Comparison of ENCODE assay signal across 24 mouse cellular contexts in the genomic region with DNA sequence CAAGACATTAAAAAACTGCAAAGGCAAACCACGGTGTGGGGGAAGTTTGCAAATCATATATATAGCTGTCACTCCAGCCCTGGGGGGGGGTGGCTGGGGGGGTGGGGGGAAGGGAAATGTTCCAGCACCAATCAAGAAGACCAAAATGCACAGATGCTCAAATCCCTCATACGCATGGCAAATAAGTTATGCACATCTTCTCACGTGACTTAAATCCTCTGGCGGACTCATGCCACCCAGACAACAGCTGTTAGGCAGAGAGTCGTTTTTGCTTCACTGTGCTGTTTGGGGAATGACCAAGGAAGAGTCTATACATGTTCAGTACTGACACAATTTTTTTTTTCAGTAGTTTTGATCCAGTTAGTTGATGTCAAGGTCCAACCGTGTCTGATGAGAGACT. TPM values are rescaled to one million over a fixed set of nuclear protein-coding genes. Genes with fewer than 3 reads are reported as not detected.
A peak's percentile ranks its signal among the peaks of the same experiment; 100 is the strongest.
DNase-seq lines count a peak whose midpoint lies in the region; ATAC-seq and TF ChIP-seq lines count a peak whose summit lies in the region.
"Had no signal": no experiment of that assay in that cellular context is flagged by ENCODE, and none has a peak within 500 bp of the region (broad histone marks: within the 10 kb centered on the region; RNA-seq: fewer than 3 reads in every experiment).

No protein-coding gene starts in this region.

- no peaks in the 10 kb centered on the region for H3K27me3 ChIP-seq in forebrain, postnatal 0 days (ENCODE audit: insufficient read depth, low read length)
- H3K27me3 ChIP-seq in forebrain, embryonic 12.5 days, result no peaks in the 10 kb centered on the region
- no peaks in the 10 kb centered on the region for H3K27me3 ChIP-seq in hindbrain, postnatal 0 days (ENCODE audit: insufficient read depth, low read length)
- H3K27me3 ChIP-seq in hindbrain, embryonic 10.5 days (ENCODE audit: insufficient read depth, poor library complexity, severe bottlenecking), result no peaks in the 10 kb centered on the region
- no peaks in the 10 kb centered on the region for H3K27me3 ChIP-seq in splenic B cell, adult 2 months (ENCODE audit: control insufficient read depth, insufficient read depth, low read length, poor library complexity, severe bottlenecking)
- H3K27me3 ChIP-seq: embryonic facial prominence, embryonic 15.5 days; heart, embryonic 15.5 days; Patski had no signal

- H3K9me3 ChIP-seq in forebrain, postnatal 0 days (ENCODE audit: low read length), result no peaks in the 10 kb centered on the region
- H3K9me3 ChIP-seq in forebrain, embryonic 12.5 days, result no peaks in the 10 kb centered on the region
- H3K9me3 ChIP-seq in hindbrain, postnatal 0 days (ENCODE audit: low read length), result no peaks in the 10 kb centered on the region
- no peaks in the 10 kb centered on the region for H3K9me3 ChIP-seq in hindbrain, embryonic 10.5 days
- H3K9me3 ChIP-seq: embryonic facial prominence, embryonic 15.5 days; forebrain, embryonic 10.5 days; heart, embryonic 15.5 days had no signal

- no peaks in the 10 kb centered on the region for H3K36me3 ChIP-seq in forebrain, postnatal 0 days (ENCODE audit: insufficient read depth)
- no peaks in the 10 kb centered on the region for H3K36me3 ChIP-seq in forebrain, embryonic 12.5 days (replicated peaks)
- H3K36me3 ChIP-seq in hindbrain, postnatal 0 days (ENCODE audit: insufficient read depth, low read length), result no peaks in the 10 kb centered on the region
- no peaks in the 10 kb centered on the region for H3K36me3 ChIP-seq in hindbrain, embryonic 10.5 days
- no peaks in the 10 kb centered on the region for H3K36me3 ChIP-seq in splenic B cell, adult 2 months (ENCODE audit: control insufficient read depth, insufficient read depth, low read length, poor library complexity, severe bottlenecking)
- H3K36me3 ChIP-seq: embryonic facial prominence, embryonic 15.5 days; forebrain, embryonic 10.5 days; heart, embryonic 15.5 days had no signal

- H3K9ac ChIP-seq in forebrain, postnatal 0 days, result no peak overlapping the region
- H3K9ac ChIP-seq in forebrain, embryonic 12.5 days, result no peak overlapping the region
- no peak overlapping the region for H3K9ac ChIP-seq in hindbrain, postnatal 0 days (replicated peaks; ENCODE audit: low read length)
- H3K9ac ChIP-seq: embryonic facial prominence, embryonic 15.5 days; heart, embryonic 15.5 days had no signal

- 71% methylated on average over 6 of the region's 6 CpGs for WGBS in forebrain, postnatal 0 days
- 82% methylated on average over 6 of the region's 6 CpGs for WGBS in forebrain, embryonic 12.5 days
- WGBS in hindbrain, postnatal 0 days, result 59% methylated on average over 6 of the region's 6 CpGs
- WGBS in hindbrain, embryonic 10.5 days, result 80% methylated on average over 6 of the region's 6 CpGs

- no peak for TF ChIP-seq CTCF in forebrain, postnatal 0 days (IDR thresholded peaks at IDR 0.05; ENCODE audit: low read depth)
- TF ChIP-seq CTCF in hindbrain, postnatal 0 days (IDR thresholded peaks at IDR 0.05; ENCODE audit: low read depth), result no peak

- no peak overlapping the region for H3K4me2 ChIP-seq in forebrain, postnatal 0 days (ENCODE audit: low read depth)
- no peak overlapping the region for H3K4me2 ChIP-seq in forebrain, embryonic 12.5 days
- H3K4me2 ChIP-seq in hindbrain, postnatal 0 days (ENCODE audit: low read depth, low read length), result no peak overlapping the region
- H3K4me2 ChIP-seq: embryonic facial prominence, embryonic 15.5 days; heart, embryonic 11.5 days; heart, embryonic 15.5 days had no signal

- H3K4me3 ChIP-seq in forebrain, postnatal 0 days (ENCODE audit: low read depth, low read length), result no peak overlapping the region
- no peak overlapping the region for H3K4me3 ChIP-seq in forebrain, embryonic 12.5 days (replicated peaks)
- no peak overlapping the region for H3K4me3 ChIP-seq in hindbrain, postnatal 0 days (ENCODE audit: low read length)
- no peak overlapping the region for H3K4me3 ChIP-seq in hindbrain, embryonic 10.5 days
- H3K4me3 ChIP-seq: embryonic facial prominence, embryonic 15.5 days; erythroblast, embryonic 14.5 days; forebrain, embryonic 10.5 days; heart, embryonic 15.5 days had no signal

- H3K4me1 ChIP-seq in forebrain, postnatal 0 days (ENCODE audit: insufficient read depth), result no peaks in the 10 kb centered on the region
- peaks cover 9% of the 10 kb centered on the region for H3K4me1 ChIP-seq in forebrain, embryonic 12.5 days
- H3K4me1 ChIP-seq in hindbrain, postnatal 0 days (ENCODE audit: insufficient read depth, low read length), result peaks cover 8% of the 10 kb centered on the region
- H3K4me1 ChIP-seq in hindbrain, embryonic 10.5 days (replicated peaks), result peaks cover 9% of the 10 kb centered on the region
- H3K4me1 ChIP-seq: embryonic facial prominence, embryonic 15.5 days; heart, embryonic 15.5 days had no signal

- no peak for DNase-seq in forebrain, postnatal 0 days
- DNase-seq in hindbrain, postnatal 0 days (ENCODE audit: low spot score), result peak; percentile 46
- DNase-seq in hindbrain, embryonic 10.5 days (ENCODE audit: low spot score), result no peak
- peak; percentile 51 for DNase-seq in brain, adult 2 months (ENCODE audit: low read depth, low spot score)
- peak; percentile 28 for DNase-seq in splenic B cell, adult 2 months (ENCODE audit: low read depth, low spot score)
- DNase-seq in heart, adult 8-10 months (ENCODE audit: low spot score), result no peak
- no peak for DNase-seq in urinary bladder, adult 2 months (ENCODE audit: low spot score)
- DNase-seq: adrenal gland, postnatal 14 days; cerebellum, adult 18-20 months; cerebellum, adult 9-11 months; cerebellum, postnatal 36 days; gastrocnemius, postnatal 36 days; heart, adult 18-20 months; heart, postnatal 14 days had no signal

- no peak overlapping the region for H3K27ac ChIP-seq in forebrain, postnatal 0 days (ENCODE audit: low read depth, low read length)
- H3K27ac ChIP-seq in forebrain, embryonic 12.5 days, result no peak overlapping the region
- H3K27ac ChIP-seq in hindbrain, postnatal 0 days, result no peak overlapping the region
- H3K27ac ChIP-seq in hindbrain, embryonic 10.5 days, result no peak overlapping the region
- H3K27ac ChIP-seq: embryonic facial prominence, embryonic 15.5 days; forebrain, embryonic 10.5 days; heart, embryonic 15.5 days had no signal

- ATAC-seq in forebrain, postnatal 0 days, result peak; percentile 38
- no peak for ATAC-seq in forebrain, embryonic 12.5 days (ENCODE audit: low FRiP score)
- ATAC-seq in hindbrain, postnatal 0 days, result no peak
- ATAC-seq: activated CD4-positive, CD25-positive, alpha-beta regulatory T cell, adult 4 months; forebrain, embryonic 16.5 days; intestine, postnatal 0 days; Patski had no signal

RNA-seq across cellular contexts. Expression of gene Epb41l4b, which starts 37.9 kb away (rescaled TPM):
- 4.2 and 6.2 TPM in 2 replicates for total RNA-seq in forebrain, postnatal 0 days (2014; rRNA removed)
- 0.96 and 1.8 TPM in 2 replicates for polyA plus RNA-seq in forebrain, postnatal 0 days (2015; fragmentation: Nextera tagmentation; extraction: Ambion mirVana)
- 0.54 and 0.64 TPM in 2 replicates for polyA plus RNA-seq in forebrain, embryonic 12.5 days (2016; fragmentation: Nextera tagmentation; extraction: Ambion mirVana)
- total RNA-seq in hindbrain, postnatal 0 days (2014; rRNA removed), result 13.9 and 14.7 TPM in 2 replicates
- 4.2 and 4.4 TPM in 2 replicates for polyA plus RNA-seq in hindbrain, postnatal 0 days (2015; fragmentation: Nextera tagmentation; extraction: Ambion mirVana)
- polyA plus RNA-seq in hindbrain, embryonic 10.5 days (2016; fragmentation: Nextera tagmentation; extraction: Ambion mirVana), result 0.65 and 0.92 TPM in 2 replicates
- total RNA-seq in heart, adult 8-10 months (2022), result 1 to 10 TPM; 1.4 to 3.4 (median 2.6) TPM
- 38.1 and 38.6 TPM in 2 replicates for polyA plus RNA-seq in urinary bladder, adult 2 months (2012; rRNA removed)
- polyA plus RNA-seq: activated CD4-positive, CD25-positive, alpha-beta regulatory T cell, adult 4 months had no signal

Comparison
In these comparisons a context has a peak if more than half of its experiments do, and no peak if none do; other contexts are left out.
1. DNase-seq: peak in hindbrain, postnatal 0 days (single experiment), brain, adult 2 months (single experiment) and splenic B cell, adult 2 months (single experiment); none in forebrain, postnatal 0 days (single experiment), hindbrain, embryonic 10.5 days (single experiment), heart, adult 8-10 months (single experiment) and urinary bladder, adult 2 months (single experiment).